Comparison of ENCODE assay signal across 13 mouse cellular contexts in genomic region chr12:79929846-79930245, GRCm38 (mm10).
DNase-seq lines count a peak whose midpoint lies in the region; ATAC-seq and TF ChIP-seq lines count a peak whose summit lies in the region.
"Had no signal": no experiment of that assay in that cellular context is flagged by ENCODE, and none has a peak within 500 bp of the region (broad histone marks: within the 10 kb centered on the region; RNA-seq: fewer than 3 reads in every experiment).

No protein-coding gene starts in this region.

- no peak for ATAC-seq in forebrain, embryonic 15.5 days (replicated peaks)
- ATAC-seq in intestine, embryonic 14.5 days (replicated peaks; ENCODE audit: low FRiP score, low TSS enrichment, low read depth), result no peak
- ATAC-seq in intestine, postnatal 0 days, result no peak
- ATAC-seq in stomach, embryonic 16.5 days (ENCODE audit: insufficient read depth, low FRiP score), result 0 out of 2 replicates have a peak, but pooled peaks have one; percentile 22
- ATAC-seq: forebrain, embryonic 14.5 days had no signal

- 80% methylated on average over 6 of the region's 6 CpGs for WGBS in forebrain, embryonic 10.5 days
- 91% methylated on average over 6 of the region's 6 CpGs for WGBS in forebrain, embryonic 15.5 days
- 52% methylated on average over 6 of the region's 6 CpGs for whole genome bisulfite sequencing in intestine, embryonic 14.5 days
- WGBS in intestine, postnatal 0 days, result 58% methylated on average over 6 of the region's 6 CpGs
- 54% methylated on average over 6 of the region's 6 CpGs for WGBS in stomach, embryonic 16.5 days

- H3K36me3 ChIP-seq in forebrain, embryonic 10.5 days (replicated peaks), result no peaks in the 10 kb centered on the region
- H3K36me3 ChIP-seq in forebrain, embryonic 15.5 days, result no peaks in the 10 kb centered on the region
- no peaks in the 10 kb centered on the region for H3K36me3 ChIP-seq in intestine, embryonic 14.5 days (ENCODE audit: control insufficient read depth, insufficient read depth, low read length)
- H3K36me3 ChIP-seq in intestine, postnatal 0 days (ENCODE audit: control insufficient read depth, insufficient read depth), result no peaks in the 10 kb centered on the region
- H3K36me3 ChIP-seq in stomach, embryonic 16.5 days (ENCODE audit: control insufficient read depth, insufficient read depth, low read length), result no peaks in the 10 kb centered on the region

- H3K9me3 ChIP-seq in forebrain, embryonic 10.5 days, result no peaks in the 10 kb centered on the region
- H3K9me3 ChIP-seq in forebrain, embryonic 15.5 days, result no peaks in the 10 kb centered on the region
- H3K9me3 ChIP-seq in intestine, embryonic 14.5 days (ENCODE audit: control insufficient read depth, low read length), result no peaks in the 10 kb centered on the region
- H3K9me3 ChIP-seq in intestine, postnatal 0 days (ENCODE audit: control insufficient read depth), result no peaks in the 10 kb centered on the region
- H3K9me3 ChIP-seq in stomach, embryonic 16.5 days (replicated peaks; ENCODE audit: control insufficient read depth, low read length), result no peaks in the 10 kb centered on the region

- TF ChIP-seq CTCF in intestine, postnatal 0 days (IDR thresholded peaks at IDR 0.05; ENCODE audit: low read depth), result no peak

- no peak overlapping the region for H3K9ac ChIP-seq in forebrain, embryonic 15.5 days (replicated peaks)
- H3K9ac ChIP-seq in intestine, embryonic 14.5 days (ENCODE audit: low read length), result no peak overlapping the region
- no peak overlapping the region for H3K9ac ChIP-seq in intestine, postnatal 0 days (ENCODE audit: low read depth, low read length)
- H3K9ac ChIP-seq in stomach, embryonic 16.5 days (ENCODE audit: low read length), result peak overlapping the region; percentile 46; the same call in 1 of the 2 replicates

- H3K4me2 ChIP-seq in forebrain, embryonic 15.5 days (replicated peaks), result no peak overlapping the region
- H3K4me2 ChIP-seq in intestine, embryonic 14.5 days (ENCODE audit: low read length), result no peak overlapping the region
- H3K4me2 ChIP-seq in intestine, postnatal 0 days (replicated peaks; ENCODE audit: low read depth), result no peak overlapping the region
- H3K4me2 ChIP-seq in stomach, embryonic 16.5 days (ENCODE audit: low read depth, low read length), result no peak overlapping the region
- H3K4me2 ChIP-seq: heart, embryonic 11.5 days had no signal

- peaks cover 70% of the 10 kb centered on the region for H3K4me1 ChIP-seq in forebrain, embryonic 10.5 days
- H3K4me1 ChIP-seq in forebrain, embryonic 15.5 days, result peaks cover 35% of the 10 kb centered on the region
- peaks cover 66% of the 10 kb centered on the region for H3K4me1 ChIP-seq in intestine, embryonic 14.5 days (replicated peaks; ENCODE audit: control insufficient read depth, insufficient read depth, low read length)
- H3K4me1 ChIP-seq in intestine, postnatal 0 days (replicated peaks; ENCODE audit: control insufficient read depth, insufficient read depth, low read length), result 0 out of 2 replicates have a peak, but pooled peaks cover 4% of the 10 kb centered on the region
- peaks cover 53% of the 10 kb centered on the region for H3K4me1 ChIP-seq in stomach, embryonic 16.5 days (ENCODE audit: control insufficient read depth, insufficient read depth, low read length)

- peak overlapping the region; percentile 95 for H3K27ac ChIP-seq in forebrain, embryonic 10.5 days
- H3K27ac ChIP-seq in forebrain, embryonic 15.5 days (replicated peaks), result no peak overlapping the region
- peak overlapping the region; percentile 96 for H3K27ac ChIP-seq in intestine, embryonic 14.5 days (ENCODE audit: low read depth)
- H3K27ac ChIP-seq in intestine, postnatal 0 days (ENCODE audit: low read depth, low read length), result no peak overlapping the region
- peak overlapping the region; percentile 95 for H3K27ac ChIP-seq in stomach, embryonic 16.5 days (ENCODE audit: low read length)

- DNase-seq in forebrain, embryonic 10.5 days (ENCODE audit: extremely low spot score, low spot score), result no peak
- DNase-seq in intestine, embryonic 14.5 days (ENCODE audit: low spot score), result no peak
- DNase-seq in right cerebral cortex, postnatal 14 days, result peak; percentile 0
- no peak for DNase-seq in right cerebral cortex, postnatal 10 days (ENCODE audit: low spot score in 2 of 2)
- no peak for DNase-seq in cerebellum, postnatal 4 days (ENCODE audit: low spot score in 2 of 2)
- DNase-seq: adrenal gland, postnatal 14 days; kidney, postnatal 10 days; layer of hippocampus, postnatal 36 days had no signal

- no peak overlapping the region for H3K4me3 ChIP-seq in forebrain, embryonic 10.5 days
- no peak overlapping the region for H3K4me3 ChIP-seq in forebrain, embryonic 15.5 days
- no peak overlapping the region for H3K4me3 ChIP-seq in intestine, embryonic 14.5 days (ENCODE audit: low read depth, low read length)
- no peak overlapping the region for H3K4me3 ChIP-seq in intestine, postnatal 0 days (ENCODE audit: low read depth, low read length)
- no peak overlapping the region for H3K4me3 ChIP-seq in stomach, embryonic 16.5 days (replicated peaks; ENCODE audit: low read length)

- H3K27me3 ChIP-seq in forebrain, embryonic 10.5 days (ENCODE audit: poor library complexity, severe bottlenecking), result no peaks in the 10 kb centered on the region
- no peaks in the 10 kb centered on the region for H3K27me3 ChIP-seq in forebrain, embryonic 15.5 days
- no peaks in the 10 kb centered on the region for H3K27me3 ChIP-seq in intestine, embryonic 14.5 days (replicated peaks; ENCODE audit: control insufficient read depth, insufficient read depth, low read length)
- no peaks in the 10 kb centered on the region for H3K27me3 ChIP-seq in intestine, postnatal 0 days (replicated peaks; ENCODE audit: control insufficient read depth, insufficient read depth, low read length)
- H3K27me3 ChIP-seq in stomach, embryonic 16.5 days (ENCODE audit: control insufficient read depth, insufficient read depth, low read length), result no peaks in the 10 kb centered on the region

Comparison
In these comparisons a context has a peak if more than half of its experiments do, and no peak if none do; other contexts are left out.
1. H3K27ac ChIP-seq: peak in forebrain, embryonic 10.5 days (single experiment), intestine, embryonic 14.5 days (single experiment) and stomach, embryonic 16.5 days (single experiment); none in forebrain, embryonic 15.5 days (single experiment) and intestine, postnatal 0 days (single experiment).